Mouse (Mus musculus) layer of hippocampus, postnatal 36 days (tissue): ENCODE results near the gene Polr2g. TPM values are rescaled to one million over a fixed set of nuclear protein-coding genes. Genes with fewer than 3 reads are reported as not detected.
"Not testable (repeated sequence)": the region's sequence is repeated elsewhere in the genome, so short reads cannot be mapped to it uniquely, and the experiment has no call there.

Experiments
- DNase-seq, 2 experiments: peaks; one replicate each; pipeline ENCODE4 v3.0.0; 2022
- total RNA-seq, 2 experiments: library from RNA; stranded (reverse); gene quantifications; 2 replicates each; pipeline ENCODE4 v1.2.3; 2021

The Polr2g gene
- 100 to 1,000 TPM; 113 to 115 TPM for total RNA-seq

GRCm38 (mm10) chr19:8798264-8798946, at the start of gene Polr2g:
Gene Polr2g, minus strand, starts transcription at chr19:8798577.
- DNase-seq: peak; percentile 86 to 90

GRCm38 (mm10) chr19:8844371-8845129, 46.2 kb upstream of the Polr2g start:
- DNase-seq: peak; percentile 55 to 69

DNA sequence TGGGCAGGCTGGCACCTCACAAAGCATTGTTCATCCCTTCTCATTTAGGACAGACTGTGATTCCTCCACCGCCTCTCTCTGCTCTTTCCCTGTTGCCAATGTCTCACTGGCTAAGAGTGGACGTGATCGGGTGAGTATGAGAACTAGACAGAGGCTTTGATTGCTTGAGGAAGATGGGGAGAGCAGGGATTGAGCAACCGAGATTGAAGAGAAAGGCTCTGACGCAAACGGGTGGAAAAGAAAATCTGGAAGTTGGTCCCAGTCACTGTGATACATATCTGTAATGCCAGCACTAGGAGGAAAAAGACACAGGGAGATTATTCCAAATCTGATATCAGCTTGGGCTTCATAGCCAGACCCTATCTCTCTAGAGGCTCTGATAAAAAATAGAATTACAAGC, 44.6 kb upstream of the Polr2g start:
- no peak for DNase-seq

DNA sequence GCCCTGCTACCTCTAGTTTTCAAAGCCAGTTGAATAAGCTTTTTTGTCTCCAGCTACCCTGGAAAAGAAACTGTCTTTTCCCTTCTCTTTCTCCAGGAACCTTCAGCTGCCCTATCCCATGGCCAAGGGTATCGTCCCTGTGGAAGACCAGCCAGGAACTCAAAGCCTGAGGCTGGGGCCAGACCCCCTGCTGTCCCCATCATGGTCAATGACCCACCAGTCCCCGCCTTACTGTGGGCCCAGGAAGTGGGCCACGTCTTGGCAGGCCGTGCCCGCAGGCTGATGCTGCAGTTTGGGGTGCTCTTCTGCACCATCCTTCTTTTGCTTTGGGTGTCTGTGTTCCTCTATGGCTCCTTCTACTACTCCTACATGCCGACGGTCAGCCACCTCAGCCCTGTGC, 42.6 kb upstream of the Polr2g start:
- DNase-seq: no peak

DNA sequence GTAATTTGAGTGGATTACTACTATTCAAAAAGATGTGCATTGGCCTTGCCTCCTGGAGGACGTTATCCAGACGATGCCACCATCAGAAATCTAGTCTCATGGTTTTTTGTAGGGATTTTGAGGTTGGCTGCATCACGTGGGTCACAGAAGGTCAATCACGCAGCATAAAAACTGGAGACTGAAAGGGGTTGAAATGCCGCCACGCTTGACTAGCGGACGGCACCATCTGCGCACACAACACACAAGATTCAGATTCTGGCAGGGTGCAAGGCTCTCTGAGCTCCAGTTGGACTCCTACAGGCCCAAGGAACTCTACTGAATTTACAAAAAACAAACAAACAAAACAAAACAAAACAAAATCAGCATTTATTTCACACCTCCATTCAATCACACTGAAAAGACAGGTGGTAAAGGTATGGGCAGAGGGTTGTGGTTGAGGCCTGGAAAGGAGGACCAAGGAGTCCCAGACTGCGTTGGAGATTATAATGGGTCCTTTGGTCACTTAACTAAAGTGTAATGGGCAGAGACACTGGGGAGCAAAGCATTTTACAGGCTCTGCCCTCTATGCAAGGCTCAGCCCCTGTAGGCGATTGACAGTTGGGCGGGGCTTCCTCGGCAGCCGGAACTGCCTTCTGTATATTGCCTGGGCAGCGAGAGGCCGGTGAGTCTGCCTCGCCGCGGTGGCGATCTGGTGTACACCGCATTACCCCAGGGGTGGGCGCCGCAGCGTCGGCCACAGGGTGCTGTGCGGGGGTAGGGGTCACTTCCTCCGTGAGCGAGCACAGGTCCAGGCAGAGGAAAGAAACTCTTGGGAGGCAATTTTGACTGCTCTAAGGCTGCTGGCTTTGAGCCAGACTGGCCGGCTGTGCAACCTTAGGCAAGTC, 41.8 kb upstream of the Polr2g start:
- DNase-seq: peak; percentile 76 to 77

DNA sequence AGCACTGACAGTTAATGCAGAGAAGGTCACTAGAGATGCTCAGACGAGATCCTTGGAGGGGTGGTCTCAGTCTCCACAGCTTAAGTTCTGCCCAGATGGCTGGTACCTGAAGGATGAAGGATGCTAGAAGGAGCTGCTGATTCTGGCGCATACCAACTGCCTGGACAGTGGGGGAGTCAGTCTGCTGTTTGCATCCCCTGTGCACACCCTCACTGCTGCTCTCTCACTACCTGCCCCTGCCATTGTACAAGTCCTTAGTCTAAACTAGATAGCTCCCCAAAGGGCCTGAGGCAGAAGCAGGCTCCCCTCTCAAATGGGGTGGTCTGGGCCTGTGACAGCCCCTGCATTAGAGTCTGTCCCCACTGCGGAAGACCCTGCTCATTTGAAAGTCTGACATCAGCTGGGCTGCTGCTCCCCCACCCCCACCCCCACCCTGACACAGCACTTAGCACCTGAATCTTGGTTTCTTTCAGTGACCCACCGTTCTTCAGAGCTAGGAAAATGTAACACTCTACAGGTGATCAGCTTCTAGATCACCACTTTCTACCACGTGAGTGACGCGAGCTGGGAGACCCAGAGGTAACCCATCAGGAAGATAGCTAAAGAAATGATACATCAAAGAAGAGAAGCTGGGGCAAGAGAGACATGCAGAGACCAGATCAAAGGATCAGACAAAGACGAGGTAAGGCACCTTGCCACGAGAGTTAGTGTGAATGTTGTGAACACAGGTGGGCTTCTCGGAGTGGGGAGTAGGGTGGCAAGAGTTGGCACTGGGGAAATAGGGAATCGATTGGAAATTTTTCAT, 40.9 kb upstream of the Polr2g start, which contains the start of gene Gng3:
Gene Gng3, minus strand, starts transcription at position 92 of the 805 bp plus-strand sequence.
- DNase-seq: peak; percentile 76 to 77

DNA sequence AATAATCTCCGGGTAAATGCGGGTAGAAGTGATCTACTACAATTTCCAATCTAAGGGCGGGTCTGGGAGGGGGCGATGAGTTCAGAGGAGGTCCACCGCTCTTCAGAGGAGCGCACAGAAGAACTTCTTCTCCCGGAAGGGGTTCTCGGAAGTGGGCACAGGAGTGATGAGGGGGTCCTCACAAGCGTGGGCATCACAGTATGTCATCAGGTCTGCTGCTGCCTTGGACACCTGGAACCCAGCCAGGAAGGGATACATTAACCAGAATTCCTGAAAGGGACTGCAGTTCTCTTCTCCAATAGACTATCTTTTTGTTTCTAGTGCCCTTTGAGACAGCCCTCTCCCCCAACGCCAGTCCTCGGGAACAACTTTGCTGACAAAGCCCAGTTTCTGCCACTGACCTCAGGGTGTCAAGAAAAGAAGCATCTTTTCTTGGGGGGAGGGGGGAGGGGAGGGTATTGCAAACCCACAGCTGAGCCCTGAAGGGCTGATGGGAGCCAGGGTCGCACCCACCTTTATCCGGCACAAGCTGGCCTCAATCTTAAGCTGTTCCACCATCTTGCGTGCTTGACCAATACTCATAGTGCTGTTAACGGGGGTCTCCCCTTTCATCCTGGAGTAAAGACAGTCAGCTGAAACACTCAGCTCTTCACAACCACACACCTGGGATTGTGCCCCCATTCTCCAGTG, 39.8 kb upstream of the Polr2g start:
- DNase-seq: peak; percentile 28 to 38

DNA sequence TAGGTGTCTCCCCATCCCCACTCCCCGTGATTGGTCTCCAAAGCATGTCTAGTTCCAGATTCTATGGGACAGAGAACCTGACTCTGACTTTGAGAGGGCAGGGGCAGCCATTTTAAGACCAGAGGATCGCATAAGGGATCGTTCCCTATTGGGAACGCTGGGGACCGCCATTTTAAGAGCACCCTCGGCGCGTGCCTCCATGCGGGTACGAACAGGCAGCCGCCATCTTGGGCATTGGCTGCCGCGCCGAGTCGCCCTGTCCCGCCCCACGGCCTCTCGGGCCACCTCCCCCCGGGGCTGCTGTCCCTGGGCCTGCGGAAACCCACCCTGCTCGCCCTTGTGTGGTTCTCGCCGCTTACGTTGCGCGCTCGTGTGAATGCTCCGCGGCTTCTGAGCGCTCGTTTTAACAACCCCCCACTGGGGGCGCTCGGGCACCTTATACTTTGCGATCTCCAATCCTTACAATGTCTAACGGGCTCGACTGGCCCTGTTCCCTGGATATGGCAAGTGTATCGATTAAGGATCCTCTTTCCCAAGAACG, 38.9 kb upstream of the Polr2g start, which contains the start of gene Bscl2:
Gene Bscl2, plus strand, starts transcription at position 217 of the 541 bp plus-strand sequence.
- DNase-seq: peak; percentile 87 to 88

- DNase-seq: not testable (repeated sequence)
These were observed 38.0 kb upstream of the Polr2g start for GRCm38 (mm10) chr19:8836327-8836726.

DNA sequence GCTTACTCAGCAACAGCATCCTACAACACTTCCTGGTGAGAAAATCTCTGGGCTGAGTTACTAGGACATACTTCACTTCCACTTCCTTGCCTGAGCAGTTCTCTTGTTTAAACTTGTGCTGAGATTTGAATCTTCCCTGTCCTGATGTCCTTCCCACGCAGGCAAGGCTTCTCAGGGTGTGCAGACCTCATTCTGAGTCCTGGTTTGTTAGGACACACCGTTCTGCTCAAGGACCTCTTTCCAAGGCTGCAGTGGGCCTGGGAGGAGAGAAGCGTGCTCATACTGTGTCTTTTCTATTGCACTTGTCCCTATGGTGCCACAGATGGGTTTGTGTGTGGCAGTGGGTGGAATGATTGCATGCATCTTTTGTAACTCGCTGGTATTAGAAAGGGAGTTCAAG, 34.6 kb upstream of the Polr2g start:
- peak in 1 of 2 experiments; percentile 28 for DNase-seq

DNA sequence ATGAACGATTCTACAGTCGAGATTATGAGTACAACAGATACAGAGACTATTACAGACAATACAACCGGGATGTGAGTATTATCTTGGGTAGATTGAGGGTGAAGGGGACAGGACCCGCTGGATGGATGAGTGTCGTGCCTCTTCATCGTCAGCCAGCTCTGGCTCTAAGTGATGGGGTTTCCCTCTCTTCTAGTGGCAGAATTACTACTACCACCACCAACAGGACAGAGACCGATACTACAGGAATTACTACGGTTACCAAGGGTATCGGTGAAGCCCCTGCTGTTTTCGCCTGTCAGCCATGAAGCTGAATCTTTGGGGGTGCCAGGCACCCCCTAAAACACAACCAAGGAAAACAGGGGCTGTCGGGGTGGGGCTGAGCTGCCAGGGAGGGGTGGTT, 32.9 kb upstream of the Polr2g start:
- DNase-seq: no peak

DNA sequence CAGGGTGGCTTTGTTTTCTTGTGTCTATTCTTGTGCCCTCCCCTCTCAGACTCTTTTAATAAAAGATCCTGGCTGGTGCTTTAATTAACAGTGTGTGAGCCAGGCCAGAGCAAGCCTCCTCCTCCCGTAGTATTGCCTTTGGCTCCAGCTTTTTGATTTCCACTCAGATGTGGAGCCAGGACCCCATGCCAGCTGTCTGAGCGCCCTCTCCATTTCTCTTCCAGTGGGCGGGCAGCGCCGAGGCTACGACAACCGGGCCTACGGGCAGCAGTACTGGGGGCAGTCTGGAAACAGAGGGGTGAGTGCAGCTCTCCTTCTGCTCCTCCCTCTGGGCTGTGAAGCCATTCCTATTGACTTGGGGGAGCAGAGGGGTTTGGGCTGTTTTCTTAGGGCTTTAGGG, 32.3 kb upstream of the Polr2g start:
- DNase-seq: peak; percentile 43 to 49

DNA sequence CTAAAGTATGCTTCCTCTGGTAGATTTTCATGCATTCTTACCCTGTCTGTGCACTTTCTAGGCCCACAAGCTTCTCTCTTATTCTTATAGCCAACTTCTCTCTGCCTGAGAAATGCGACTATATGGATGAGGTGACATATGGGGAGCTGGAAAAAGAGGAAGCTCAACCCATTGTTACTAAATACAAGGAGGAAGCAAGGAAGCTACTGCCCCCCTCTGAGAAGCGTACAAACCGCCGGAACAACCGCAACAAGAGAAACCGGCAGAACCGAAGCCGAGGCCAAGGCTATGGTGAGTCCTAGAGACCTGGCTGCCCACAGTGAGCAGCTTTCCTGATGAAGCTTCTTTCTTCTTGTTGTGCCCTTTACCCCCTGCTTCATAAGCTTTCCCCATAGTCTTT, 31.3 kb upstream of the Polr2g start, which contains the start of gene AC129217.1:
Gene AC129217.1, plus strand, starts transcription at position 114 of the 400 bp plus-strand sequence.
- DNase-seq: no peak

DNA sequence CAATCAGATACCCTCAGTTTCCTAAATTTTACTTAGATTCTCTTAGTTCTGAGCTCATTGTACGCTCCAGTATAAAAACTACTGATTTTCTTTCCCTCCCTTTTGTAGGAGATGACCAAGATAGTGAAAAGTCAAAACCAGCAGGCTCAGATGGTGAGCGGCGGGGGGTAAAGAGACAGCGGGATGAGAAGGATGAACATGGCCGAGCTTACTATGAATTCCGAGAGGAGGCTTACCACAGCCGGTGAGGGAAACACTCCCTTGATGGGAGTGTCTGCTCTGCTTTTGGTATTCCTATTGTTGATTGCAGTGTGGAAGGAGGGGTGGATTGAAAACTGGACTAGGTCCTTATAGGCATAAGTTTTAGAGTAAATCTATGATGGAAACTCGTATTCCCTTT, 24.3 kb upstream of the Polr2g start:
- DNase-seq: no peak

DNA sequence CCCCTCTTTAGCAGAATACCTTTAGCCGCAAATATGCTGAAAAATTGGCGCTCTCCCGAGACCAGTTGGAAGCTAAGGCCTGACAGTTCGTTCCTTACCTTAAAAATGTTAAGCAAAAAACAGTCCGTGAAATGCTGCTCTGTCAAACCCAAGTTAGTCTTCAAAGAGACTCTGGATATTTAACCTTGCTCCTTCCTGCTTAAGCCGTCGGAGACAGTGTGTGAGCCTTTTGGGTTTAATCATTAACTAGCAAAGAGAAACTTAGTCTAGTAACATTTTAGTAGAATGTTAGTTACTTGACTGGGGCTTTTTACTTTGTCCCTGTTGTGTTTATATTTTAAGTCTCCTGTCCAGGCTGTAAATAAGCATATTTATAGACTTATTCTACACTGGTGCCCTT, 22.8 kb upstream of the Polr2g start:
- no peak for DNase-seq

GRCm38 (mm10) chr19:8820424-8820956, 22.1 kb upstream of the Polr2g start:
- no peak for DNase-seq

DNA sequence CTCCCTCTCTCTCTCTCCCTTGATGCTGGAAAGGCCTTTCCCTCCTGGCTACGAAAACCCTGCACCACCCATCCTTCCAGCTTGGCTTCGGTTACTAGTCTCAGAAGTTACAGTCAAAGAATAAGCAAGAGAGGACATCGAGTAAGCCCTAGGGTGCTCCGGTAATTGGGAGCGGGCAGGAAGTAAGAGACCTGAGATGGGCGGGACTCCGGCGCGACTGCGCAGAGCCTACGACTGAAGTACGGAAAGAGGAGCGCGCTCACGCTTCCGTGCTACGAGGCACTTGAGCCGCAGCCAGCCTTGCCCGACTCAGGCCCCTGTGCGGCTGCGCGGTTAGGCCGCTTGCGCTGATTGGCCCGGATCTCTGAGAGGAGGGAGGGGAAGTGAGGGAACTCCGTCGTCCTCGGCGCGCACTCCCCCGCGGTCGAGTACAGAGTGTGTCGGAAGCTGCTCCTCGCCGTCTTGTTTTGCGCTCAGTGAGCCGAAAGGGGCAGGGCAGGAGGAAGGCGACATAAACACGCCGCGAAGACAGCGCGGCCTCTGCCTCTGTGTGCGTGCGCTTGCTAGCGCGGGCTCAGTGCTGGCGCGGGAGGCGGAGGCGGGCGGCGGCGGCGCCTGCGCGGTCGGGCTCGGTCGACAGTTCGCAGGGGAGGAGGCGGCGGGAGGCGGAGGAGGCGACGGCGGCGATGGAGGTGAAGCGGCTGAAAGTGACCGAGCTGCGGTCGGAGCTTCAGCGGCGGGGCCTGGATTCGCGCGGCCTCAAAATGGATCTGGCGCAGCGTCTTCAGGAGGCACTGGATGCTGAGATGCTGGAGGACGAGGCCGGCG, 21.4 kb upstream of the Polr2g start, which contains the start of gene Hnrnpul2:
Gene Hnrnpul2, plus strand, starts transcription at position 415 of the 828 bp plus-strand sequence.
- DNase-seq: peak; percentile 99

GRCm38 (mm10) chr19:8818801-8819595, 20.6 kb upstream of the Polr2g start, which contains the start of gene Ttc9c:
Gene Ttc9c, minus strand, starts transcription at chr19:8819333.
- peak; percentile 95 to 97 for DNase-seq
